Mouse (Mus musculus): ENCODE measurements around the gene Thpo. TPM values are rescaled to one million over a fixed set of nuclear protein-coding genes. Genes with fewer than 3 reads are reported as not detected.
A peak's percentile ranks its signal among the peaks of the same experiment; 100 is the strongest.

Thpo gene
- polyA plus RNA-seq, 1 experiment, result 0.09 TPM

DNA sequence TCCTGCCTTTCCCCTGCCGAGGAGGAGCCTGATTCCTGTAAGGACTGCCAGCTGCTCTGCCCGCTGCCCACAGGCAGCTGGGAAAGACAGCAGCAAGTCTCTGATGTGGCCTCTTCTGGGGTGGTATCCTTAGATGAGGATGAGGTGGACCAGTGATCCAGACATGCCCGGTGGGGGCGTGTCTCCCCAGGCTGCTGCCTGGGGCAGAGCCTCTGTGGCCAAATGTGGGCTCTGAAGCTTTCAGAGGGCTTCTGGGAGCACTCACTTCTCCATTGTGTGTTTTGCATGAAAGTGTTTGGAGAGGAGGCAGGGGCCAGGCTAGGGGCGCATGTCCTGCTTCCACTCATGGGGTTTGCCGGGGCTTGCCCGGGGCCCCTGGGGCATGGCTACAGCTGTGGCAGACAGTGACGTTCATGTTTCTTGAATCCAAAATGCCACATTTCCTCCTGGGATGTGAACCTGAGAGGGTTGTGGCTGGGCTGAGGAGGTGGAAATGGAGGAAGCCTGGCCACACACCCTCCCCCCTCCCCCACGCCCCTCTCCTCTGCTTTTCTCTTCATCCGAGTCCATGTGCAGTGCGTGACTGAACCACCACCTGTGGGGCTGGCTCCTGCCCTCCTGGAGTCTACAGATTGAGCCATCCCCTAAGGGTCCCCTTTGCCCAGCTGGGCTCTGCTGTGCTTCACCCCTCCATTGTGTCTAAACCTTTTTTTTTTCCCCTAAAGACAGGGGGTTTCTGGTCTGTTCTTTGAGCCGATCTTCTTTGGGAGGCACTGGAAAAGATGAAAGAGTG is 32.4 kb downstream of the Thpo start:
- H3K4me1 ChIP-seq (ENCODE audit: control insufficient read depth, insufficient read depth, insufficient read length), result 0 out of 2 replicates have a peak, but pooled peaks cover 4% of the 10 kb centered on the region
- TF ChIP-seq POLR2A (IDR thresholded peaks at IDR 0.05; ENCODE audit: low read depth, low read length), result no peak
- TF ChIP-seq CTCF (IDR thresholded peaks at IDR 0.05; ENCODE audit: extremely low read depth, insufficient read depth, insufficient read length, insufficient replicate concordance), result no peak
- no peak overlapping the region for H3K4me3 ChIP-seq (ENCODE audit: extremely low read depth, insufficient read depth, insufficient read length)
- no peaks in the 10 kb centered on the region for H3K27me3 ChIP-seq (ENCODE audit: control insufficient read depth, insufficient read depth, low read length)
- no peak for DNase-seq (ENCODE audit: low read depth in 1 of 2, low spot score in 2 of 2)
- 45% methylated on average over 11 of the region's 12 CpGs for WGBS
- H3K27ac ChIP-seq (ENCODE audit: insufficient read depth, low read length), result no peak overlapping the region
- no peaks in the 10 kb centered on the region for H3K36me3 ChIP-seq (ENCODE audit: control insufficient read depth, insufficient read depth, low read length)

DNA sequence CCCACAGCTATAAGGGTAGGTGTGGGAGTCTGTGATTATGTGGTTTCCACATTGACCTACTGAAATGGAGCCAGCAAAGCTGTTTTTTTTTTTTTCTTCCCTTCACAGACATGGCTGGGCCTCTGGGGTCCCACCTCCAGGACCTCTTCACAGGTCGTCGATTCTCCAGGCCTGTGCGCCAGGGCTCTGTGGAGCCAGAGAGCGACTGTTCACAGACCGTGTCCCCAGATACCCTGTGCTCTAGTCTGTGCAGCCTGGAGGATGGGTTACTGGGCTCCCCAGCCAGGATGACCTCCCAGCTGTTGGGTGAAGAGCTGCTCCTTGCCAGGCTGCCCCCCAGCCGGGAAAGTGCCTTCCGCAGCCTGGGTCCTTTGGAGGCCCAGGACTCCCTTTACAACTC is 33.0 kb downstream of the Thpo start:
- WGBS, result 84% methylated on average over 7 of the region's 7 CpGs
- Histone ChIP-seq H3K36me3 (ENCODE audit: control insufficient read depth, insufficient read depth, low read length) (no peaks in the 10 kb centered on the region), H3K4me1 (ENCODE audit: control insufficient read depth, insufficient read depth, insufficient read length) (0 out of 2 replicates have a peak, but pooled peaks cover 4% of the 10 kb centered on the region), H3K4me3 (ENCODE audit: extremely low read depth, insufficient read depth, insufficient read length) (no peak overlapping the region), H3K27me3 (ENCODE audit: control insufficient read depth, insufficient read depth, low read length) (no peaks in the 10 kb centered on the region), H3K27ac (ENCODE audit: insufficient read depth, low read length) (no peak overlapping the region)
- DNase-seq (ENCODE audit: low read depth in 1 of 2, low spot score in 2 of 2), result no peak
- TF ChIP-seq CTCF (IDR thresholded peaks at IDR 0.05; ENCODE audit: extremely low read depth, insufficient read depth, insufficient read length, insufficient replicate concordance) (no peak), POLR2A (IDR thresholded peaks at IDR 0.05; ENCODE audit: low read depth, low read length) (no peak)

DNA sequence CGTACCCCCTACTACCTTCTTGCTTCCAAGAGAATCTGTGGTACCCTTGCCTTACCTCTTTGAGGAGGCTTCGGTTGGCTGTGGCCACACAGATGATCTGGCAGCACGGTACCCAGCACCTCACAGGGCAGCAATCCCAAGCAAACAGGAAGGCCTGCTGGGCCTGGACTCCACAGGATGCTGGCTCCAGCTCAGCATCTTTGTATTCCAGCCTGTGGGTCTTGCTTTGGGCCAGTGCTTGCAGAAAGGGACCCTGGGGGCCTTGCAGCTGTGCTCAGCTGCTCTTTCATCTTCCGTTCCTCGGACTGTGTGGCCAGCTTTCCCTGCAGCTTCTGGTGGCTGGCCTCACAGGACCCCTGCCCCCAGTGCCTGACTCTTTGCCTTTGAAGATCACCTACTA is 34.3 kb downstream of the Thpo start:
- DNase-seq (ENCODE audit: low read depth in 1 of 2, low spot score in 2 of 2), result no peak
- WGBS, result 79% methylated on average over 5 of the region's 5 CpGs
- Histone ChIP-seq H3K4me3 (ENCODE audit: extremely low read depth, insufficient read depth, insufficient read length) (no peak overlapping the region), H3K27ac (ENCODE audit: insufficient read depth, low read length) (no peak overlapping the region), H3K27me3 (ENCODE audit: control insufficient read depth, insufficient read depth, low read length) (peaks cover 3% of the 10 kb centered on the region), H3K36me3 (ENCODE audit: control insufficient read depth, insufficient read depth, low read length) (no peaks in the 10 kb centered on the region), H3K4me1 (ENCODE audit: control insufficient read depth, insufficient read depth, insufficient read length) (0 out of 2 replicates have a peak, but pooled peaks cover 6% of the 10 kb centered on the region)
- TF ChIP-seq POLR2A (IDR thresholded peaks at IDR 0.05; ENCODE audit: low read depth, low read length) (no peak), CTCF (IDR thresholded peaks at IDR 0.05; ENCODE audit: extremely low read depth, insufficient read depth, insufficient read length, insufficient replicate concordance) (no peak)

DNA sequence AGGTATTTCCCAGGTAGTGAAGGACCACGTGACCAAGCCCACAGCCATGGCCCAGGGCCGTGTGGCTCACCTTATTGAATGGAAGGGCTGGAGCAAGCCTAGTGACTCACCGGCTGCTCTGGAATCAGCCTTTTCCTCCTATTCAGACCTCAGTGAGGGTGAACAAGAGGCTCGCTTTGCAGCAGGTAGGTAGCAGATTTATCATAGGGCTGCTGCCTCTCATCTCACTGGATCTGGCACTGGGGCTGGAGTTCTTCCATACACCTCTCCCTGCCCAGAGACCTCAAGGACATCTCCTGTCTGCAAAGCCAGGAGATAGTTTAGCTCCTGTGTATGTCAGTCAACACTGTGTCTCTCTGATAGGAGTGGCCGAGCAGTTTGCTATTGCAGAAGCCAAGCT is 35.0 kb downstream of the Thpo start:
- Histone ChIP-seq H3K27ac (ENCODE audit: insufficient read depth, low read length) (no peak overlapping the region), H3K36me3 (ENCODE audit: control insufficient read depth, insufficient read depth, low read length) (no peaks in the 10 kb centered on the region), H3K27me3 (ENCODE audit: control insufficient read depth, insufficient read depth, low read length) (peaks cover 7% of the 10 kb centered on the region), H3K4me3 (ENCODE audit: extremely low read depth, insufficient read depth, insufficient read length) (no peak overlapping the region), H3K4me1 (ENCODE audit: control insufficient read depth, insufficient read depth, insufficient read length) (0 out of 2 replicates have a peak, but pooled peaks cover 6% of the 10 kb centered on the region)
- DNase-seq (ENCODE audit: low read depth in 1 of 2, low spot score in 2 of 2), result no peak
- TF ChIP-seq POLR2A (IDR thresholded peaks at IDR 0.05; ENCODE audit: low read depth, low read length) (no peak), CTCF (IDR thresholded peaks at IDR 0.05; ENCODE audit: extremely low read depth, insufficient read depth, insufficient read length, insufficient replicate concordance) (no peak)
- 83% methylated on average over 5 of the region's 5 CpGs for WGBS

DNA sequence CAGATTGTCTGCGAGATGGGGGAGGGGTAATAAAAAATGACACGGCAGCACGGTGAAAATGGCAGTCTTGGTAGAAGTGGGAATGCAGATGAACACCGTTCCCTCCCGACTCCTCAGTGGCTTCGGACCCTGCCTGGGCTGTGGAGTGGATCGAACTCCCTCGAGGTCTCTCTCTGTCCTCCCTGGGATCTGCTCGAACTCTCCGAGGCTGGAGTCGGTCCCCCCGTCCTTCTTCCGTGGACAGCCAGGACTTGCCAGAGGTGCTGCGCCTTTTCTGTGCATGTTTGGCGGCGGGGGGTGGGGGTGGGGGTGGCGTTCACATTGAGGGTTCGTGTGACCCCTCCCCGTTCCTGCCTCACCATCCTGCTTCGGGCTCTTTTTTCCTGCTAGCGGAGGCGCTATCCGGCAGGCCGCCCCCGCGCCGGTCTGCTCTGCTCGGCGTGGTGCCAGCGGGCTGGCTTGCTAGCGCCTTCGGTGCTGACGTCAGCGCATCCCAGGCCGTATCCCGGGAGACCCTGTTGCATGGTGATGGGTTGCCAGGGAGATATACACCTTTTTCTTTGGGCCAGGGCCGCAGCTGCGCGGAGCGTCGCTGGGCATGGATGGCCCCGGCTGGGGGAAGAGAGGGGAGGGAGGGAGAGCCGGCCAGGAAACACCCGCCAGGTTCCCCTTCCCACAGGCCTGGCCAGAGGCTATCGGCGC is 38.5 kb downstream of the Thpo start:
- Histone ChIP-seq H3K4me3 (ENCODE audit: extremely low read depth, insufficient read depth, insufficient read length) (peak overlapping the region; percentile 23; the same call in 1 of the 2 replicates), H3K27ac (ENCODE audit: insufficient read depth, low read length) (no peak overlapping the region), H3K36me3 (ENCODE audit: control insufficient read depth, insufficient read depth, low read length) (peaks cover 1% of the 10 kb centered on the region; the same call in 1 of the 2 replicates), H3K4me1 (ENCODE audit: control insufficient read depth, insufficient read depth, insufficient read length) (0 out of 2 replicates have a peak, but pooled peaks cover 2% of the 10 kb centered on the region), H3K27me3 (ENCODE audit: control insufficient read depth, insufficient read depth, low read length) (peaks cover 10% of the 10 kb centered on the region)
- TF ChIP-seq POLR2A (IDR thresholded peaks at IDR 0.05; ENCODE audit: low read depth, low read length) (no peak), CTCF (IDR thresholded peaks at IDR 0.05; ENCODE audit: extremely low read depth, insufficient read depth, insufficient read length, insufficient replicate concordance) (no peak)
- no peak for DNase-seq (ENCODE audit: low read depth in 1 of 2, low spot score in 2 of 2)
- 4% methylated on average over 46 of the region's 46 CpGs for WGBS

DNA sequence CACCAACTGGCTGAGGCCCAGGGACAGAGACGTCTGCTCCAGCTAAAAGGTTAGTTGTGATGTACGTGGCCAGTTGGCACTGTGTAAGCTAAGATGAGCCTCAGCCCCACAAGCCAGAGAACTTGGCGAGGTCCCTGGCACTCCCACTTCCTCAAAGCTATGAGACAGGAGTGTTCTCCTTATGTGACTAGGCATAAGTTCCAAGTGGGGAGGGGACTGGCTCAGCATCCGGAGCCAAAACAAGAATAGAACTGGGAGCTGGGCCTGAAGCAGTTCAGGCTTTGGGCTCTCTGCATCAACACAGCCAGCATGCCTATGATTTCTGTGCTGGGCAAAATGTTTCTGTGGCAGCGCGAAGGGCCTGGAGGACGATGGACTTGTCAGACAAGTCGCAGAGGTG is 39.5 kb downstream of the Thpo start:
- no peak for TF ChIP-seq CTCF (IDR thresholded peaks at IDR 0.05; ENCODE audit: extremely low read depth, insufficient read depth, insufficient read length, insufficient replicate concordance)
- TF ChIP-seq POLR2A (IDR thresholded peaks at IDR 0.05; ENCODE audit: low read depth, low read length), result no peak
- H3K27me3 ChIP-seq (ENCODE audit: control insufficient read depth, insufficient read depth, low read length), result peaks cover 10% of the 10 kb centered on the region
- peaks cover 7% of the 10 kb centered on the region for H3K36me3 ChIP-seq (ENCODE audit: control insufficient read depth, insufficient read depth, low read length)
- 61% methylated on average over 8 of the region's 8 CpGs for WGBS
- no peak overlapping the region for H3K4me3 ChIP-seq (ENCODE audit: extremely low read depth, insufficient read depth, insufficient read length)
- H3K27ac ChIP-seq (ENCODE audit: insufficient read depth, low read length), result no peak overlapping the region
- H3K4me1 ChIP-seq (ENCODE audit: control insufficient read depth, insufficient read depth, insufficient read length), result 0 out of 2 replicates have a peak, but pooled peaks cover 2% of the 10 kb centered on the region
- no peak for DNase-seq (ENCODE audit: low read depth in 1 of 2, low spot score in 2 of 2)

All from spleen, adult 2 months (tissue).